In the genomic region with DNA sequence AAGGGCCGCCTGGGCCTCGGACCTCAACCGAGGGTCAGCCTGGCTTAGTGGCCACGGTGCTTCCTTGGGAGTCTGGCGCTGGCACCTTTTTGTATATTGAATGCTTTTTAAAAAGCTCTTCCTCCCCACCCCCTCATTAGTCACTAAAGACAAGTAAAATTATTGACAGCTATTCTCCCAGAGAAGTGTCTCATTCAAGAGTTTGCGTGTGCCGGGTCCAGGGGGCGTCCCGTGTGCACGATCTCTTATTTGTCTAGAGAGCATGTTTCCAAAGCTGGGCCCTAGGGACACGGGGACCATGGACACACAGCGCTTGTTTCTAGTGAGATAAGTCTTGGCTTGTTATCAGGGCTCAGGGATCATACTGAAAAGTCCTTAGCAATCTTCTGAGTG, we compare ENCODE assay signal across 8 mouse cellular contexts. TPM values are rescaled to one million over a fixed set of nuclear protein-coding genes. Genes with fewer than 3 reads are reported as not detected.
A peak's percentile ranks its signal among the peaks of the same experiment; 100 is the strongest.
DNase-seq lines count a peak whose midpoint lies in the region; ATAC-seq and TF ChIP-seq lines count a peak whose summit lies in the region.
"Had no signal": no experiment of that assay in that cellular context is flagged by ENCODE, and none has a peak within 500 bp of the region (broad histone marks: within the 10 kb centered on the region; RNA-seq: fewer than 3 reads in every experiment).

No protein-coding gene starts in this region.

- no peaks in the 10 kb centered on the region for H3K27me3 ChIP-seq in lung, postnatal 0 days (replicated peaks; ENCODE audit: insufficient read depth, low read length)
- H3K27me3 ChIP-seq in hindbrain, embryonic 10.5 days (ENCODE audit: insufficient read depth, poor library complexity, severe bottlenecking), result peaks cover 29% of the 10 kb centered on the region
- no peaks in the 10 kb centered on the region for H3K27me3 ChIP-seq in liver, embryonic 16.5 days (ENCODE audit: control insufficient read depth, insufficient read depth, low read depth, low read length)

- H3K36me3 ChIP-seq in lung, postnatal 0 days (ENCODE audit: insufficient read depth, low read length), result no peaks in the 10 kb centered on the region
- no peaks in the 10 kb centered on the region for H3K36me3 ChIP-seq in hindbrain, embryonic 10.5 days
- H3K36me3 ChIP-seq in liver, embryonic 16.5 days (ENCODE audit: control insufficient read depth, insufficient read depth), result no peaks in the 10 kb centered on the region

- peak overlapping the region; percentile 43 for H3K9ac ChIP-seq in lung, postnatal 0 days (replicated peaks; ENCODE audit: low read depth)
- 0 out of 2 replicates have a peak overlapping the region, but pooled peaks have one; percentile 24 for H3K9ac ChIP-seq in liver, embryonic 16.5 days (ENCODE audit: low read depth, low read length)

- H3K4me1 ChIP-seq in lung, postnatal 0 days (ENCODE audit: insufficient read depth, low read depth, low read length), result no peaks in the 10 kb centered on the region
- peaks cover 20% of the 10 kb centered on the region for H3K4me1 ChIP-seq in hindbrain, embryonic 10.5 days (replicated peaks)
- H3K4me1 ChIP-seq in liver, embryonic 16.5 days (ENCODE audit: control insufficient read depth, low read depth, low read length), result peaks cover 18% of the 10 kb centered on the region

- H3K27ac ChIP-seq in lung, postnatal 0 days (ENCODE audit: low read length), result no peak overlapping the region
- peak overlapping the region; percentile 87 for H3K27ac ChIP-seq in hindbrain, embryonic 10.5 days
- no peak overlapping the region for H3K27ac ChIP-seq in liver, embryonic 16.5 days (ENCODE audit: low read length)

- H3K9me3 ChIP-seq in lung, postnatal 0 days (ENCODE audit: low read length), result no peaks in the 10 kb centered on the region
- no peaks in the 10 kb centered on the region for H3K9me3 ChIP-seq in hindbrain, embryonic 10.5 days
- H3K9me3 ChIP-seq in liver, embryonic 16.5 days (replicated peaks; ENCODE audit: control insufficient read depth, low read length), result no peaks in the 10 kb centered on the region

- ATAC-seq in lung, postnatal 0 days, result no peak
- ATAC-seq in liver, embryonic 16.5 days (ENCODE audit: low read depth), result no peak

- no peak for TF ChIP-seq CTCF in lung, postnatal 0 days (IDR thresholded peaks at IDR 0.05)

- H3K4me3 ChIP-seq in lung, postnatal 0 days (ENCODE audit: low read depth, low read length), result peak overlapping the region; percentile 38
- H3K4me3 ChIP-seq in hindbrain, embryonic 10.5 days, result peak overlapping the region; percentile 59
- H3K4me3 ChIP-seq in liver, embryonic 16.5 days (ENCODE audit: low read depth, low read length), result peak overlapping the region; percentile 43

- no peak for TF ChIP-seq EP300 in lung, postnatal 0 days (IDR thresholded peaks at IDR 0.05)

- peak; percentile 16 for DNase-seq in lung, postnatal 0 days (ENCODE audit: low spot score)
- no peak for DNase-seq in lung, postnatal 4 days
- no peak for DNase-seq in hindbrain, embryonic 10.5 days (ENCODE audit: low spot score)
- DNase-seq in spleen, postnatal 36 days (ENCODE audit: low spot score in 2 of 2), result no peak
- no peak for DNase-seq in ovary, postnatal 14 days (ENCODE audit: low spot score)
- no peak for DNase-seq in layer of hippocampus, adult 9-11 months

- 17% methylated on average over 12 of the region's 12 CpGs for WGBS in lung, postnatal 0 days
- 38% methylated on average over 12 of the region's 12 CpGs for WGBS in hindbrain, embryonic 10.5 days
- 71% methylated on average over 12 of the region's 12 CpGs for WGBS in liver, embryonic 16.5 days (ENCODE audit: insufficient replicate concordance)

- H3K4me2 ChIP-seq in lung, postnatal 0 days (replicated peaks; ENCODE audit: low read depth, low read length), result peak overlapping the region; percentile 83
- H3K4me2 ChIP-seq in liver, embryonic 16.5 days (ENCODE audit: low read depth, low read length), result peak overlapping the region; percentile 58

RNA-seq across cellular contexts. Expression of gene Mybpc3, which starts 2.4 kb away (rescaled TPM):
- 4.7 and 6.5 TPM in 2 replicates for polyA plus RNA-seq in lung, postnatal 0 days (2015; fragmentation: Nextera tagmentation; extraction: Ambion mirVana)
- polyA plus RNA-seq in hindbrain, embryonic 10.5 days (2016; fragmentation: Nextera tagmentation; extraction: Ambion mirVana), result 0.32 TPM in 1 of 2 replicates, not detected in the other
- 0.07 and 0.08 TPM in 2 replicates for polyA plus RNA-seq in liver, embryonic 16.5 days (2015; fragmentation: Nextera tagmentation; extraction: Ambion mirVana)
- polyA plus RNA-seq: adrenal gland, adult 2 months had no signal

RNA-seq across cellular contexts. Expression of gene Spi1, which starts 33.4 kb away (rescaled TPM):
- 23.9 and 24.2 TPM in 2 replicates for polyA plus RNA-seq in lung, postnatal 0 days (2015; fragmentation: Nextera tagmentation; extraction: Ambion mirVana)
- polyA plus RNA-seq in hindbrain, embryonic 10.5 days (2016; fragmentation: Nextera tagmentation; extraction: Ambion mirVana), result 4.3 TPM in 2 replicates
- 16.6 and 18.2 TPM in 2 replicates for polyA plus RNA-seq in liver, embryonic 16.5 days (2015; fragmentation: Nextera tagmentation; extraction: Ambion mirVana)

RNA-seq across cellular contexts. Expression of gene Slc39a13, which starts 45.4 kb away (rescaled TPM):
- polyA plus RNA-seq in lung, postnatal 0 days (2015; fragmentation: Nextera tagmentation; extraction: Ambion mirVana), result 32.6 and 34.4 TPM in 2 replicates
- polyA plus RNA-seq in hindbrain, embryonic 10.5 days (2016; fragmentation: Nextera tagmentation; extraction: Ambion mirVana), result 21.3 and 25.8 TPM in 2 replicates
- 10.4 and 12.2 TPM in 2 replicates for polyA plus RNA-seq in liver, embryonic 16.5 days (2015; fragmentation: Nextera tagmentation; extraction: Ambion mirVana)
